Mouse (Mus musculus): ENCODE data around the gene Me1.
A peak's percentile ranks its signal among the peaks of the same experiment; 100 is the strongest.

Gene Me1

GRCm38 (mm10) chr9:86707431-86707830 lies 11.7 kb upstream of the Me1 start:
- no peak for DNase-seq

- no peak for DNase-seq
These were observed 6.1 kb upstream of the Me1 start for GRCm38 (mm10) chr9:86701844-86702243.

GRCm38 (mm10) chr9:86701264-86701663 lies 5.5 kb upstream of the Me1 start:
- DNase-seq, result no peak

- DNase-seq, result peak; percentile 9
These were observed 445 bp downstream of the Me1 start for GRCm38 (mm10) chr9:86695199-86695817.

- DNase-seq, result no peak
These were observed 1.1 kb downstream of the Me1 start for GRCm38 (mm10) chr9:86694644-86695043.

GRCm38 (mm10) chr9:86693935-86694334 lies 1.8 kb downstream of the Me1 start:
- DNase-seq, result no peak

GRCm38 (mm10) chr9:86692676-86693075 lies 3.1 kb downstream of the Me1 start:
- no peak for DNase-seq

GRCm38 (mm10) chr9:86692251-86692650 lies 3.5 kb downstream of the Me1 start:
- no peak for DNase-seq

- no peak for DNase-seq
These were observed 4.7 kb downstream of the Me1 start for GRCm38 (mm10) chr9:86691101-86691500.

GRCm38 (mm10) chr9:86683713-86684209 lies 12.0 kb downstream of the Me1 start:
- no peak for DNase-seq

GRCm38 (mm10) chr9:86682844-86683243 lies 12.9 kb downstream of the Me1 start:
- DNase-seq, result no peak

GRCm38 (mm10) chr9:86682278-86682677 lies 13.5 kb downstream of the Me1 start:
- no peak for DNase-seq

GRCm38 (mm10) chr9:86680431-86680830 lies 15.3 kb downstream of the Me1 start:
- DNase-seq, result no peak

GRCm38 (mm10) chr9:86679843-86680417 lies 15.8 kb downstream of the Me1 start:
- DNase-seq, result no peak

- no peak for DNase-seq
These were observed 19.5 kb downstream of the Me1 start for GRCm38 (mm10) chr9:86676246-86676645.

- no peak for DNase-seq
These were observed 20.3 kb downstream of the Me1 start for GRCm38 (mm10) chr9:86675426-86675825.

- no peak for DNase-seq
These were observed 22.8 kb downstream of the Me1 start for GRCm38 (mm10) chr9:86672907-86673472.

GRCm38 (mm10) chr9:86668590-86669252 lies 27.0 kb downstream of the Me1 start:
- DNase-seq, result no peak

- DNase-seq, result no peak
These were observed 28.5 kb downstream of the Me1 start for GRCm38 (mm10) chr9:86667138-86667750.

- no peak for DNase-seq
These were observed 34.1 kb downstream of the Me1 start for GRCm38 (mm10) chr9:86661679-86662078.

GRCm38 (mm10) chr9:86661266-86661665 lies 34.5 kb downstream of the Me1 start:
- DNase-seq, result no peak

- DNase-seq, result no peak
These were observed 35.4 kb downstream of the Me1 start for GRCm38 (mm10) chr9:86660327-86660726.

GRCm38 (mm10) chr9:86658347-86658746 lies 37.4 kb downstream of the Me1 start:
- DNase-seq, result no peak

Data from cerebellum, adult 9-10 months (tissue).